Mouse (Mus musculus) WW6 (cell line): ENCODE data around the gene Gm20458.

Source experiments
- DNase-seq: peaks from one replicate; pipeline ENCODE4 v3.0.0-alpha.2; 2013; ENCODE audit warnings: low read depth, low spot score

Gene Gm20458

GRCm38 (mm10) chr2:164460745-164461551 lies at the start of gene Gm20458:
TSS of gene Gm20458 (plus strand) at chr2:164460967.
- peak; percentile 93 for DNase-seq

DNA sequence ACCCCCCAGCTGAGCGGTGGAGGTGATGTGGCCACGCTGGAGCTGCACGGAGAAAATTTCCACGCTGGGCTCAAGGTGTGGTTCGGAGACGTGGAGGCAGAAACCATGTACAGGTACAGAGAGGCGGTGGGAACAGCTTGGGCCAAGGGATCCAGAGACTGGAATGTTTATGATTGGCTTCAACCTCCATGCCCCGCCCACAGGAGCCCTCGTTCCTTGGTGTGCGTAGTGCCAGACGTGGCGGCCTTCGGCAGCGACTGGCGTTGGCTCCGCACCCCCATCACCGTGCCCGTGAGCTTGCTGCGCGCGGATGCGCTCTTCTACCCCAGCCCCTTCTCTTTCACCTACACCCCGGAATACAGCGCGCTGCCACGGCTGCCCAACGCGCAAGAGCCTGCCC lies 46.6 kb upstream of the Gm20458 start:
- no peak for DNase-seq

- DNase-seq = no peak
Observed at GRCm38 (mm10) chr2:164414581-164414980, 46.2 kb upstream of the Gm20458 start.

GRCm38 (mm10) chr2:164417198-164417597 lies 43.6 kb upstream of the Gm20458 start:
- no peak for DNase-seq

- no peak for DNase-seq
Observed at GRCm38 (mm10) chr2:164418308-164418875, 42.4 kb upstream of the Gm20458 start.

DNA sequence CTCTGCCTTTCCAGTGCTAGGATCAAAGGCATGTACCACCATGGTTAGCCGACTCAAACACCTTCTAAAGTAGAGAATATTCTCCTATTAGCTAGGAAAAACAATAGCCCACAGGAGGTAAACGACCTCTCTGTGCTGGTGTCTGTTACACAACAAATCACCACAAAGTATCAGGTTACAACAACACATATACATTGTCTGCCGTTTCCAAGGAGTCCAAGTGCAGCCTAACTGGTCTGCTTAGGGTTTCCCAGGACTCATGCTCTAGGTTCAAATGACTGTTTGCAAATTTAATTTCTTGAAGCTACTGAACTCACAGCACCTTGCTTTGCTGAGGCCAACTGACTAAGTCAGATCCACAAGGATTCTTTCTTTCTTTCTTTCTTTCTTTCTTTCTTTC lies 41.3 kb upstream of the Gm20458 start:
- no peak for DNase-seq

GRCm38 (mm10) chr2:164421306-164421705 lies 39.5 kb upstream of the Gm20458 start:
- no peak for DNase-seq

- DNase-seq = no peak
Observed at GRCm38 (mm10) chr2:164421979-164422378, 38.8 kb upstream of the Gm20458 start.

- no peak for DNase-seq
Observed at GRCm38 (mm10) chr2:164422675-164423393, 37.9 kb upstream of the Gm20458 start.

GRCm38 (mm10) chr2:164423464-164423863 lies 37.3 kb upstream of the Gm20458 start:
- DNase-seq = no peak

DNA sequence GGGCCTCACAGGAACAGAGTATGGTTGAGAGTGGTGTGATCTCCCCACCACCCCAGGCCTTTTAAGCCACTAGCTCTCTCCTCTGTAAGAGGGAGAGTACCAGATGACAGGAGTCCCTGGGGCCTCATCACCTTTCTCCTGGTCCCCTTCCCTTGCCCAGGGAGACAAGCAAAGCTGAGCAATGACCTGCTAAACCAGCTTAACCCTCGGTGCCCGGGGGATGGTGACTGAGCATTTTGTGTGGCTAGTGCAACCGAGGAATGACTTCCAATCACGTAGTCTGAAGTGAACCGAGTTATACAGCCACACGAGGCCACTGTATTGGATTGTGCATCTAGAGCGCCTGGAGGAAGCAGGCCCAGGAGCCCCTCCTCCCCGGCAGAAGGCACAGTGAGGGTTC lies 36.4 kb upstream of the Gm20458 start:
- no peak for DNase-seq

- DNase-seq = no peak
Observed at GRCm38 (mm10) chr2:164425401-164425800, 35.4 kb upstream of the Gm20458 start.

- DNase-seq = no peak
Observed at GRCm38 (mm10) chr2:164426121-164426520, 34.6 kb upstream of the Gm20458 start.

- DNase-seq = no peak
Observed at GRCm38 (mm10) chr2:164426952-164427351, 33.8 kb upstream of the Gm20458 start.

DNA sequence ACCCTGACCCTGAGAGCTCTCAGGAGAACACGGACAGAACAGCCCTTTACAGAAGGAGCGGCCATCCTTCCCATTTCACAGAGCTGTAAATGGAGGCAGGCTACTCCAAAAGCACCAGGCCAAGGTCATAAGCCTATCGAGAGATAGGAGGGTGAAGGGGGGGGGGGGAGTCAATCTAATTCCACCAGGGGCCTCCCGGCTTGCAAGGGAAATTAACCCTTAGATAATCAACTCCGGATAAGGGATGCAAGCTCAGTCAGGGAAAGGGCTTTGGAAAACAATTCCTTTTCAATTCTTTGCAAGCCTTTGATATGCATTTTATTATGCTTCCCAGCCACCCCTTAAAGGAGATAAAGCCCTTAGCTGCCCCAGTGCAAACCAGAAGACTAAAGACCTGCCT lies 32.3 kb upstream of the Gm20458 start:
- no peak for DNase-seq

DNA sequence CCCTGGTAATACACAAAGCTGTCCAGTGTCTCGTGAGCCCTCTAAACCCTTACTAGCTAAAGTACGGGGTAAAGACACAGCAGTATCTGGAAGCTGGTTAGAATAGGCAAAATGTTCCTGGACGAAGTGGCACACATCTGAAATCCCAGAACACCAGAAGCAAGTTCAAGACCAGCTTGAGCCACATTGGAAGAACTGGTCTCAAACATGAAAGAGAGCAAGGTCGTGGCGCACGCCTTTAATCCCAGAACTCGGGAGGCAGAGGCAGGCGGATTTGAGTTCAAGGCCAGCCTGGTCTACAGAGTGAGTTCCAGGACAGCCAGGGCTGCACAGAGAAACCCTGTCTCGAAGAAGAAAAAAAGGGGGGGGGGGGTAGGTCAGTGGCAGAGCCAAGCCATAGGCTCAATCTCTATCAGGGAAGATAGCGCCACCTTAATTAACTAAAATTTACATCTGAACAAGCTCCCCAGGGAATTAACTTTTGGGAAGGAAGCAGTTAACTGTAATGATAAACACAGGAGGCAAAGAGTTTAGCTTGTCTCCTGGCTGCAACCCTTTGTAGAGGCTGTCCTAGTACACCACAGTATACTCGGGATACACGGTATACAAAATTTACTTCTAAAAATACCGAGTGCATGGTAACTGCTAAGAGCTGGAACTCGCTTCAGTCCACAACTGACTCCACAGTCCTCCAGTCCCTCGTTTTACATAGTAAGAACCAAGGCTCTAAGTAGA lies 30.7 kb upstream of the Gm20458 start:
- DNase-seq = no peak

DNA sequence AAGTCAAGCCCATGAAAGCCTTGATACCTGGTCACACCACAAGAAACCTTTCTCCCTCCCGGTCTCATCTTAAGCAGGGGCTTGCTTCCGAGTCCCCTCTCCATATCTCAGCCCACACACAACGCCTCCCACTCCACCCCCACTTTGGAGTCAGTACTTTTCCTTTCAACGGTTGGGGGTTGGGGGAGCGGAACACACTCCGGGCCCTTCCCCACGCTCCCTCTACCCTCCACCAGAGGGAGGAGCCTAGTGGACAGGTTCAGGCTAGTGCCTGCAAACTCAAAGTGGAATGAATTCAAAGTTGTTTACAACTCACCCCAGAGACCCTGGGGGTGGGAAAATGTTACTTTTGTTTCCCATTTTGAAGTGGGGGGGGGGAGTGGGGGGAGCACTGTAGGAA lies 30.1 kb upstream of the Gm20458 start:
- DNase-seq = no peak

GRCm38 (mm10) chr2:164431676-164432465 lies 28.9 kb upstream of the Gm20458 start:
- DNase-seq = no peak

DNA sequence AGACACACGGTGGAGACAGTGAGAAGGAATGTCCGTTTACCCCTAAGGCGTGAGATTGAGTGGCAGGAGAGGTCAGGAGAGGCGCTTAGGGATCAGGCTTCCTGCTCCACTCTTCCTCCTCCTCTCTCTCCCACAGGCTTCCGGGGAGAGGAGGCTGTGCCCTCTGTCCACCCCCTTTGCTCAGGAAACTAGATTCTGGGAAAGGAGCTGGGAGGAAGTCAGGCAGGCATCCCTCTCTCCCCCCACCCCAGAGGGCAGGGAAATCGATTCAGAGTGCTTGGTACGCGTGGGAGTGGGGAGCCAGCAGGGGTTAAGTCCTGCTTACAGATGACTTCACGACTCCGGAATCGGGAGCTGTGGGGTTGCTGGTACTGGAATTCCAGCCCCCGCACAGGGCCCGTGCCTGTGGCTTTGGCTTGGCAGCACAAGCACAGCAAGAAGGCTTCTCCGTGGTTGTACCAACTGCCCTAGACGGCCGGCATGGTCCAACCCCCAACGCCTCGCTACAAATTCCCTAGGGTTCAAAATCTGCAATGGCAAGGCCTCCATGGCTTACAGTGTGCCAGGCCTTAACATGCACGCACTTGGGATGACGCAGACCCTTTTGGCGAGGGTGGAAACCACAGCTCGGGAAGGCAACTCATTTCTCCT lies 28.1 kb upstream of the Gm20458 start:
- DNase-seq = no peak

GRCm38 (mm10) chr2:164433278-164433895 lies 27.4 kb upstream of the Gm20458 start:
- DNase-seq = no peak
